Mouse (Mus musculus) adrenal gland, postnatal 25 days (tissue): Measurements from ENCODE around the gene Sox5. TPM values are rescaled to one million over a fixed set of nuclear protein-coding genes. Genes with fewer than 3 reads are reported as not detected.

Source experiments
- DNase-seq: peaks from one replicate; pipeline ENCODE4 v3.0.0; 2021; ENCODE audit warnings: mixed read lengths
- total RNA-seq: library from RNA; stranded (reverse); gene quantifications from 2 replicates; pipeline ENCODE4 v1.2.3, GENCODE M21; 2021

Gene Sox5
- total RNA-seq, 1 experiment from 2014 or later: 10.8 TPM

DNA sequence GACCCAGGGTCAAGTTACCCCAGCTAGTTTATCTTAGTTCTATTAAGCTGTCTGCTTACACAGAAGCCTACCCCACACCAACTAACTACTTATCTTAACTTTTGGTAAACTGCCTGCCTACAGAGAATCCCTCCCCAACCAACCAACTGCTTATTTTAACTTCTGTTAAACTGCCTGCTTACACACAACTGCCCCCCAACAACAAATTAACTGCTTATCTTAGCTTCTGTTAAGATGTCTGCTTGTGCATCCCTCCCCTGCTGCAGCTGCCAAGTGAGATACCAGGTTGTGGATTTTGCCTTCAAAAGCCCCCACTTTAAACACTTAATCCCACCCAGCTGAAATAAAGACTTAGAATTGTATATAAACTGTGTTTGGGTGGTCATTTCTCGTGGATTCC is 215.9 kb downstream of the Sox5 start:
- DNase-seq: no peak

DNA sequence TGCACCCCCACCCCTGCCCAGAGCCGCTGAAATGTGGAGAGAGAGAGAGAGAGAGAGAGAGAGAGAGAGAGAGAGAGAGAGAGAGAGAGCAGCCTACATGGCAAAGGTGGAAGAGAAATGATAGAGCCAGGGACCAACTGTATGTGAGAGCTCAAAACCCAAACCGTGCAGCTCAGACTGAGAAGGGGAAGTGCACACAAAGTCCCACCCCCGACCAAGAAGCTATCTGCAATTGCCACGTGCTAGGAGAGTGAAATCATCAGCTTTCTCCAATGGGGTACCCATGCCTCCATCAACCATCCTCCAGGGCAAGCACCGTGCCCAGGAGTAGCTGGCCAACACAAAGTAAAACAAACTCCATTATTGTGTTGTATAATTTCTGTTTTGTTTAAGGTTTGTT is 220.1 kb downstream of the Sox5 start:
- DNase-seq: no peak

DNA sequence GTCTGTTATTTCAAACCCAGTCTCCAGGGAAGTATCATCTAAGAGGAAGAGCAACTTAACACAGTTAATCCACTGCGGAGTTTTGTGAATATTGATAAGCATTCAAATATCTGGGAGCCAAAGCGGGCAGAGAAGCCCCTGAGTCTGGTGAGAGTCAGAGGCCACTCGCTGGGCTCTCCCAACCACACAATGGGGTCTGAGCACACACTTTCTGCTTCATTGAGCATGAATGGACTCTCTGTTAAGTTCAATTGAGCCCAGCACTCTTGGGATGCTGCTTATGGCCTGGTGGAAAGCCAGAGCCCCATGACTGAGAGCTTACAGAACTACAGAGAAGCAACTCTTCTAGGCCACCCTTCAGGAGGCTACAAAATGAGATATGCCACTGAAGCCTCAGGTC is 221.6 kb downstream of the Sox5 start:
- no peak for DNase-seq

DNA sequence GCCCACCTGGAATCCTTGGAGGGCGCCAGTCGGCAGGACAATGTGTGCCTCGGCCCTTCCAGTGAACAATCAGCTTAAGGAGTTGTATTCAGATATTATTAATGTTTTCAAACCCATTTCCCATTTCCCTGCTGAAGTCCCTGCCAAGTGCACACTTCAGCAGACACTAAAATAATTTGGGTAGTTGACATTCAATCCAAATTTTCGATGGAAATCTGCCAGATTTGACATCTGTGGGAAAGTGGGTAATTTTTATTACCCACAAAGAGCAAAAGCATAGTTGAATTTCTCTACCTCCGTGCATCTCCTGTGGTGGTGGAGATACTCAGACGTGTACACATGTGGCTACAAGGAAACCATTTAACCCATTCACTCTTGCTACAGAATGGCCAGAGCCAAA is 228.3 kb downstream of the Sox5 start:
- no peak for DNase-seq

DNA sequence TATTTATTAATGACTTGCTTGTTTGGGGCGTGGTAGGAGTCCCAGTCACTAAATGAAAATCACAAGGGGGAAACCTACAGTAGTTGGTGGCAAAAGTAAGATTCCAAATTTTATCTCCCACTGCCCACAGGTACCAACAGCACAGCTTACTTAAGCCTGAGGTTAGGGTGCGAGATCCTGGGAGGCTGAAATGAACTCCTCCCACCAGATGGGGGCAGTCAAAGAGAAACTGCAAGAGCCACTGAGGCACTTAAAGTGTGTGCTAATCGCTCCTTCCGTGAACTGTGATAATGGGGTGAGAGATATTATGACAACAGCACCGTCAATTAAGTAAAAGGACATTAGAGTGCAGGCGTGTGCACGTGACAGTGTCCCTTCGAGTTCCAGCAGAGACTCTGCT is 232.8 kb downstream of the Sox5 start:
- DNase-seq: no peak

DNA sequence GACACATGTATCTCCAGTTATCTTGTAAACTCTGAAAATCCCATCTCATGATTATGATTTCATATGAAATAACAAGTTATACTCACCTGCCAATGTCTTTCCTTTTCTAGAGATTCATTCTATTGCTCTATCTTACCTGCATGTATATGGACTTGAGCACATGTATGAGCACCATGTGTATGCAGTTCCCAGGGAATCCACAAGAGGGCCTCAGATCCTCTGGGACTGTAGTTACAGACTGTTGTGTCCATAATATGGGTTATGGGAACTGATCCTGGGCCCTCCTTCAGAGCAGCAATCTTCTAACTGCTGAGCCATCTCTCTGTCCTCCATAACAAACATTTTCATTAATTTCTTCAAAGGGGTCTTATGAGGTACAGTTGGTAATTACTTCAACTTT is 234.6 kb downstream of the Sox5 start:
- no peak for DNase-seq

DNA sequence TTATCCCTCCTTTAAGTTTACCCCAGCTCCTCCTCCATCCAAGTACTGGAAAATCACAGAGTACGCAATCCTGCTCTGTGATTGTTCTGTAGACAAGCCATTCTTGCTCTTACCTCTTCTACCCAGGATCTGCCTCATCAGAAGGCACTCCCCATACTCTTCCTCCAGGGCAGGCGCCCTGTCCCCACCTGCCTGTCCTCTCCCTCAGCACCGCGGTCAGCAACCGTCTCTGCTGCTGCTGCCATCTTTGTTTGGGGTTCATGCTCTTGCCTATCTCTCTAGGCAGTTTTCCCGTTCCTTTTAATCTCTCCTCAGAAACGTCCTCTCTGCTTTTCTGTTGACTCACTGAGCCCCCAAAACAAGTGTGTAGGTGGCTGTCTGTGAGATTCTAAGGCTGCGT is 236.2 kb downstream of the Sox5 start:
- DNase-seq: no peak

DNA sequence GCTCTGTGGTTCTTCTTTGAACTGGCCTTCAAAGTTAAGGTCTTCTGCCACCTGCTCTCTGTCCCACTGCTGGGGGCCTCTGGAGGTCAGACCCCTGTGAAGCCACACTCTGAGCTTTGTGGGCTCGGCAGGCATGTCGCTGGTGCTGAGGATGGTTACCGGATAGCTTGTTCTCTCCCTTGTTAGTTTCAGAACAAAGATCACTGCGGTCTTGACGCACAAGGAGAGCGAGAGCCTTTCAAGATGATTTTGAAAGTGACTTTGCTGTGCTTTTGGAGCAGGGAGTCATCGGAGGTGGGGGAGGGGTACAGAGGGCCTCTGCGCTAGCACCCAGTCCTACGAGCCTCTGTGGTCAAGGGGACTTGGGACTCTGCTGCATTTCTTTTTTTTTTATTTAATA is 240.5 kb downstream of the Sox5 start:
- DNase-seq: no peak

DNA sequence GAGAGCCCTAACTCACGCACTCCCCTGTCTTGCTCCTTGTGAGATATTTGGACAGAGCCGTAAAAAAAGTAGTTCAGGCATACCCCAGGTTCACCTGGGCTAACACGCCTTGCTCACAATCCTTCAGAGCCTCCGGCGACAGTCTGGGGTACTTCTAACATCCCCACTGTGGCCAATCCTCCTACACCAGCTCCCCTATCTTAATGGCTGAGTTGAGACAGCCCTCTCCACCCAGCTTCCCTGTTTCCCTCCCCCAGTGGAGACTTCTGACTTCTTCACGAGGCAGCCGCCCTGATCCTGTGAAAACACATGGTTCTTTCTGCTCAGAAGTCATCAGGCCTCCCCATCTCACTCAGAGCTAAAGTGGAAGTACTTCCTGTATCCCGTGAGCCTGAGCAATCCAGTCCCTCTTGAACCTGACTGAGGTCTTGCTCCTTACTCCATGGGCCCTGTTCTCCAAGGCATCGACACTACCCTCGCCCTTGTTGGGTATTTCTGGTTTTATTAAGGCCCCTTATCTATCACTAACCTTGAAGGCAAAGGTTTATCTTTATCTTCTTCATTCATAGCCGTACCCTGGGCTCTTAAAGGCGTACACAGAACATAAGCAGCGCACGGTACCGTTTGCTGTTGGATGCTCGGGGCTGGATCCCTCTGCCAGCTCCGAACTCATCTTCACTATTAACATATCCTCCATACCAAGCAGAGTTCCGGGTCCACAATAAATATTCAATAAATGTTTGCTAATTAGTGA is 242.2 kb downstream of the Sox5 start:
- DNase-seq: no peak

DNA sequence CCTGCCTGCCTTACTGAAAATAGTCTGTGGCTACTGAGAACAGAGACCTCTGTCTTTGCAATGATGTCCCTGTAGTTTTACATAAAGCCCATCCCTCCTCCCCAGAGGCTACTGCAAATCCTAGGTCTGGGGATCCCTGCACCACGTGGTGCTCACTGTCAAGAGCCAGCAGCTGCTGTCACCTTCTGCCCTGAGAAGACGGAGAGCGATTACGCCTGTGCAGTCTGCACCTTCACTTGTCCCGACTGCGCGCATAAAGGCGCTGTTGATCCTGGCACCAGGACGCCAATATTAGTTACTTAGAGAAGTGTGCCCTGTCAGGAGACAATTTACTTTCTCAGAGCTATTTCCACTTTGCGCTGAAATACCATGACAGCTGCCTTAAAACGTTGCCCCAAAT is 258.3 kb downstream of the Sox5 start:
- DNase-seq: no peak

DNA sequence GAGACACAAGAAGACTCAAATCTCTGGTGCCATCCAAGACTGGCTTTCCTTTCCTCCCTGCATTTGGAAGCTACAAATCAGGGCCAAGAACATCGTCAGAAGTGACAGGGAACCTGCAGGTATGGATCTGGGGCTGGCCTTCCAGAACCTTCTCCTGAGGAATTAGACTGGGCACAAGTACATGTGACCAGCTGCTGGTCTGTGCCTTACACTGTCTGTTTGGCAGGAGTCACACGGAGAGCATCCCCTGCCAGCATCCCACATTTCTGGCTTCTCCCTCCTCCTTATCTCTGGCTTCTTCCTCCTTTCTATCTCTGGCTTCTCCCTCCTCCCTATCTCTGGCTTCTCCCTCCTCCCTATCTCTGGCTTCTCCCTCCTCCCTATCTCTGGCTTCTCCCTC is 263.0 kb downstream of the Sox5 start:
- DNase-seq: no peak

DNA sequence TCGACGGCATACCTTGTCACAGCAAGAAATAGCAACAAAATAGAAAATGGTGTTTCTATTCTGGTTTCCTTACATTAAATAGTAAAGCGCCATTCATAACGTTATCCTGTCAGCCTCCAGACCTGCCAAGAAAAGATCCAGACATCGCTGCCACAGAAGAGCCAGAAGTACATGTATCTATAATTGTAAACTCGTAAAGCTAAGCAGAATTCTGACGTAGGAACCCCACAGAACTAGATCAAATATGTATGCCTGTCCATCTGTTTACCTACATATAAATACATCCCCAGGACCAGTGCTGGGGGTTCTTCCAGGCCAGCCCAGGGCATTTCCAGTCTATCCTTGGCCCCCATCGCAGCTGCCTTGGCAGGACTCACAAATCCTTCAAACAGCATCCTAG is 265.9 kb downstream of the Sox5 start:
- DNase-seq: no peak

DNA sequence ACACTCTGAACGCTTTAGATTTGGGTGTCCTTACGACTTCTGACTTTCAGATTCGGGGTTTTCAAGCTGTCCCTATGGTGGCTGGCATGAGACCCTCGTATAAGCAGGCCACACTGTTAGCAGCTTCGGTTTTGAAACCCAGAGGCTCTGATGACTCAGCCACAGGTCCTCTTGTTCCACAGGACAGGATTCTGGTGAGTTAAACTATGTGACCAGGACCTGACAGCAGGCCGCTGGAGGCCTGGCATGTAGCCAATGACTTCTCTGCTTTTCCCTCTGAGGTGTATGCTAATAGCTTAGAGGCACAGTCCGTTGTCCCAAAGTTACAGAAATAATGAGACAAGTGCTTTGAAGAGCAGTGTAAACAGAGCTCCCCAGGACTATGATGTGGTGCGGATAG is 268.0 kb downstream of the Sox5 start:
- peak; percentile 53 for DNase-seq

DNA sequence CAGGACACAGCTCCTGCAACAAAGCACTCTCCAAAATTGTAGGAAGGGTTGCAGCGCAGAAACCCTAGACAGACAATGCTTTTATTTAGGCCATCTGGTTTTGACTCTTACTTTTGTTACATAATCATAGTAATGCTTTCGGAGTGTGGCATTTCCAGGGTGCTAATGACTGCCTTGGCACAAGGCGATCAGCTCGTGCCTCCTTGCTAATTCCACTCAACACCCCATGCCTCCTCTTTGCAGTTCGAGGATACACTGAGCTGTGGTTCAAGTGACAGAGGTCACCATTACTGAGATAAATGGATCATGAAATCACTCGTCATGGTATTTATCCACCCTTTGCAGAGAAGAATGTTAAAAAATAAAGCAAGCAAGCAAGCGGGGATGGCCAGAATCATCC is 269.9 kb downstream of the Sox5 start:
- no peak for DNase-seq

DNA sequence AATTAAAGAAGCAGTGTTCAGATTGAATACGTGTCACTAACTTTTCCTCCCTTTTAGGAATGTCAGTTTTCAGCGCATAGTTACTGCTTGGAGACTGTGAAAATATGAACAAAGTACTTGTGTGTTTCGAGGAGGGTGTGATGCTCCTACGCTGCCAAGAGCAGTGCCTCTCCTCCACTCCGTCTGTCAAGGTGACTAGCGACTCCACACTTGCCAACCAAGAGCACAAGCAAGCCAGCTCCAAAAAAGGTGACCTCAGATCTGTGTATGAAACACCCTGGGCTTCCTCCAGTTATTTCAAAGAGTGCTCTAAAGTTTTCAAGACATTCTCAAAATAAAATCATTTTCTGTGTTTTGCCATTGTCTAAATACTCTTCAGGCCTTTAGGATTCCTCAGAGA is 271.6 kb downstream of the Sox5 start:
- no peak for DNase-seq

DNA sequence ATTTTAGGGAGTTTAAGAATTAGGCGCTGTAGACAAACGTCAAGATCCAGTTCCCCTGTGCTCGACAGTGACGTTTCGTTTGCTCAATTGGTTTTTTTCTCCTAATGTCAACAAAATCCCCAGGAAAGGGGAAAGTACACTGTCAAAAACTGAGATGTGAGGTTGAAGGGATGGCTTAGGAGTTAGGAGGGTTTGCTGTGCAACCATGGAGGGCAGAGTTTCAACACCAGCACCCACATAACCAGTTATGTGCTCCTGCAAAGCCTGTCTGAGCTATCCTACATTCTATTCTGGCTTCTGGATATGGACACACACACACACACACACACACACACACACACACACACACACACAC is 277.6 kb downstream of the Sox5 start:
- no peak for DNase-seq

DNA sequence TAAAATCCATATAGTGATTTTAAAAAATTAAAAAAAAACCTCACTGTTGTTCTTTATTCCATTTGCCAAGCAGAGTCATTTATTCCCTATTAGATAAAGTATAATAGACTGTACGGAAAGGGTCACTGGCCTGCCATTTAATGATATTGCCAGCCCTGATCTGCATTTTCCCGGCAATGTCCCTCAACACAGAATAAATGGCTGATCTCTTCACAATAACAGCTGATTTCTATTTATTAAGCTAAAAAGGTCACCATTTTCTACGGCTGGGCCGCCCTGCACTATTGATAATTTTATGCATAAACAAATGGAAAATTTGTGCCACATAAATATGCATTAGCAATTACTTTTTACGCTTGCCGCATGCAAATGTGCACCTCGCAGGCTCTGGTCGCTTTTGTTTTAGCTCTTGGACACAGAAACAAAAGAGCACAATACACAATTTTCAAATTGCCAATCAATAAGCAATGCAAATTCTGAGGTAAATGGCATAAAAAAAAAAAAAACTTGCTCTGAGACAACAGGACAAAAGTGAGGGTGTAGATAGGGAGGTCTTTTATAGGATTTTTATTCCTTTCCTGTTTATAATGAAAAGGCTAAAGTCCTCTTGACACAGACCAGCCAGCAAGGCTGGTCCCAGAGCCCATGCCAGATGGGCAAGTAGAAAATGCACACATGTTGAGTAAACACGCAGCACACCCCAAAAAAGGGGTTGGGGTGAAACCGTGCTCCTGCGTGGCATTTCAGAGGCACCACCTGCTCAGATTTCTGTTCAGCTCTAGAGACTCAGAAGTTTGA is 278.2 kb downstream of the Sox5 start:
- no peak for DNase-seq

DNA sequence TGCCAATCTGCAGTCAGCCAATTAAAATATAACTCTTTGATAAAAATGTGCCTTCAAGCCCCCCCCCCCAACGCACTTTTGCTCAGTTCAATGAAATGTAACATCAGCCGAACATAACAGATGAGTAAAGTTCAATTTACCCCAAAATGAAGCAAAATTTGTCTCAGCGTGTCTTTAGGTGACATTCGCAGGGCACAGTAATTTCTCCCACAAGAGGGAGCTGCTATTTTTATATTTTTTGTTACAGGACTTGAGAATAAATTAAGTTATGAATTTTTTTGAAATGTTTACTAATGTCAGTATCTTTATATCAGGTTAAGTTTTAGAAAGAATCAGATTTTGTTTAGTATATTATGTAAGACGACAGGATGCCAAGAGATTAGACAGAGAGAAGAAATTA is 280.3 kb downstream of the Sox5 start:
- no peak for DNase-seq

DNA sequence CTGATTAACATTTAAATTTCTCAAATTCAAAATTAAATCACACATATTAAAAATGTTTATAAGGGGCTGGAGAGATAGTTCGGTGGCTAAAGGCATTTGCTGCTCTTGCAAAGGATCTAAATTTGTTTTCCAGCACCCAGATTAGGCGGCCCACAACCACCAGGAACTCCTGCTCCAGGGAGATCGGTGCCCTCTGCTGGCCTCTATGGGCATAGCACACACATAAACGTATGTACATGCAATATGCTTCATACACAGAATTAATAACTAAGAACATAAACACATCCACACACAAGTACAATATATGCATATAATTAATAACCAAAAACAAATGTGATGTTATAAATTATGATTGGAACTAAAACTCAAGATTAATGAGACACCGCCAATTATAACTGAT is 283.6 kb downstream of the Sox5 start:
- no peak for DNase-seq

DNA sequence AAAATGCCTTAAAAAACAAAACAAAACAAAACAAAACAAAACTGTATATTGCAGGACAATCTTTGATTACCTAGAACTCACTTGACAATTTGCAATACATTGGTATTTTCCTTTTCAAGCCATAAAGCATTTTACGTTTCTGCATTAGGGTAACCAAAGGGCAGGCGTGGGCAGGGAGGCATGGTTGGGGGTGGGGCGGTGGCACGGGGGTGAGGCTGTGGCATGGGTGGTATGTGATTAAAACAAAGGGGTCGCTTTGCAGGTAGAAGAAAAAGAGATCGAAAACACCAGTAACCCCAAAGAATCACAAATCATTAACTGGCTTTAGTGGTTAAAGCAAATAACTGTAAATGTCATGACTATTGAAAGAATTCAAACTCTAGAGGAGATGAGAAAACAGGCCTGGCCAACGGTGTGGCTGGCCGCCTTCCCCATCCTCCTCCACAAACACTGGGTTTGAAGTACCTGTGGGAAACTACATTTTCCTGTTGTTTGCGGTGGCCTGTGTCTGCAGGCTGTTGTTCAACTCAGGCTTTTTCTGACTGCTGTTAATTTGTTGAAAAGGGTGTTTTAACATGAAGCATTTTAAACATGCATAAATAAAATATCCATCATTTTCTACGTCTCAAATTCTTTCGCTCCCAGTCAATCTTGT is 289.9 kb downstream of the Sox5 start:
- DNase-seq: no peak

DNA sequence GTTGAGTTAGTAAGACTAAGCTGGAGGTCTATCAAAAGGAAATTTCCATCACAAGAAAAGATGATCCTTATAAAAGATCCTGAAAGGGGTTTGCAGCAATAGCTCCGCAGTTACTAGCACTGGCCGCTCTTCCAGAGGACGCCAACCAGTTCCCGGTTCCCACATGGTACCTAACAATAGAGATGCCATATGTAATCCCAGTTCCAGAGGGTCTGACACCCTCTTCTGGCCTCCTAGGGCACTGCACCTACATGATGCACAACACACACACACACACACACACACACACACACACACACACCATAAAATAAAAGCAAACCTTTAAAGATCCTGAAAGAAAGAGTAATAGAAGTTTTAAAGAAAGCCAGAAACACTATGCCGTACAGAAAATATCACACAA is 290.9 kb downstream of the Sox5 start:
- DNase-seq: no peak

DNA sequence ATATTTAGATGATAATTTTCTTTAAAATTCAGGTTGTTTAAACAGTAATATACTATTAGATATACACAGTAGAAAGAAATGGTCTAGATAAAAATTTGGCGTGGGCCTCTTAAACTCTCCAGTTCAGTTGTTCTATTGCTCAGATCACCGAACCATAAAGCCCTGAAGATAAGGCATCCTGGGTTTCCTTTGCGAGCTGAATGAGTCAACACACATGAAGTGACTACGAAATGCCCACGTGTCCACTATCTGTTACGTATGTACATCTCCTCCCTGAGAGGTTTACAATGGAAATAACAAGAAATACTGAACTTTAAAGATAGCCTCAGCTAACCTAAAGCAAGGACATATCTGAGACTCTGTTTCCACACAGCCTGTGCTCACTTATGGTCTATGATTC is 296.2 kb downstream of the Sox5 start:
- DNase-seq: no peak

DNA sequence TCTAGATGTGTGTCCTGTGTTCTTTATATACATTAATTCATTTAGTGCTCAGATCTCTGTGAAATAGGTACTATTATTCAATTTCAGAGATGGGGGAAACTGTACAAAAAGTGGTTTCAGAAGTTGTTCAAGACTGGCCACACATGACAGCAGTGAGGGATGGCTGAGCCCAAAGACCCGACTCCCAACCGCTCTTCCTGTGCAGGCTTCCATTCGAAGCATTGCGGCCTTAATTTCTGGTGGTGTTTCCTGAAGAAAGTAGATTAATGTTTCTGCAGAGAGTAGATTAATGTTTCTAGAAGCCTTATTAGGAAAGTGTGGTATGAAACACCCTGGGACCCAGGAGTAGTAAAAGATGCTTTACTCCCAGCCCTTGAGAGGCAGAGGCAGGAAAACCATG is 298.6 kb downstream of the Sox5 start:
- DNase-seq: no peak
